In genomic region chr3:54060653-54061052, GRCm38 (mm10) we compare ENCODE assay signal across 25 mouse cellular contexts.
"Had no signal": no experiment of that assay in that cellular context is flagged by ENCODE, and none has a peak within 500 bp of the region (broad histone marks: within the 10 kb centered on the region; RNA-seq: fewer than 3 reads in every experiment).

No protein-coding gene starts in this region.

- H3K9me3 ChIP-seq: heart, embryonic 13.5 days; heart, embryonic 15.5 days; hindbrain, embryonic 13.5 days; hindbrain, embryonic 15.5 days; kidney, embryonic 15.5 days; limb, embryonic 13.5 days; limb, embryonic 15.5 days had no signal

- ATAC-seq: hindbrain, postnatal 0 days; intestine, embryonic 16.5 days had no signal

- H3K27me3 ChIP-seq: heart, embryonic 13.5 days; heart, embryonic 15.5 days; hindbrain, embryonic 13.5 days; hindbrain, embryonic 15.5 days; kidney, embryonic 15.5 days; limb, embryonic 13.5 days; limb, embryonic 15.5 days had no signal

- H3K4me3 ChIP-seq: heart, adult 2 months; heart, embryonic 13.5 days; heart, embryonic 15.5 days; hindbrain, embryonic 13.5 days; hindbrain, embryonic 15.5 days; kidney, embryonic 15.5 days; limb, embryonic 13.5 days; limb, embryonic 15.5 days had no signal

- H3K9ac ChIP-seq: heart, embryonic 13.5 days; heart, embryonic 15.5 days; hindbrain, embryonic 13.5 days; hindbrain, embryonic 15.5 days; kidney, embryonic 15.5 days; limb, embryonic 13.5 days; limb, embryonic 15.5 days had no signal

- DNase-seq: gastrocnemius, postnatal 14 days; gastrocnemius, postnatal 36 days; heart, adult 11 months; heart, adult 2 months; heart, postnatal 14 days; heart, postnatal 36 days; kidney, adult 11 months; kidney, adult 2 months; kidney, adult 9 months; kidney, postnatal 14 days; kidney, postnatal 36 days; layer of hippocampus, adult 9-11 months; layer of hippocampus, postnatal 36 days; left cerebral cortex, postnatal 4 days had no signal

- H3K27ac ChIP-seq: heart, adult 2 months; heart, embryonic 13.5 days; heart, embryonic 15.5 days; hindbrain, embryonic 13.5 days; hindbrain, embryonic 15.5 days; hindbrain, postnatal 0 days; kidney, embryonic 15.5 days; kidney, postnatal 0 days; limb, embryonic 13.5 days; limb, embryonic 15.5 days had no signal

- H3K4me2 ChIP-seq: heart, embryonic 11.5 days; heart, embryonic 13.5 days; heart, embryonic 15.5 days; hindbrain, embryonic 13.5 days; hindbrain, embryonic 15.5 days; kidney, embryonic 15.5 days; limb, embryonic 13.5 days; limb, embryonic 15.5 days had no signal

- H3K4me1 ChIP-seq: heart, embryonic 13.5 days; heart, embryonic 15.5 days; hindbrain, embryonic 13.5 days; hindbrain, embryonic 15.5 days; kidney, embryonic 15.5 days; limb, embryonic 13.5 days; limb, embryonic 15.5 days had no signal

- H3K36me3 ChIP-seq: heart, embryonic 13.5 days; heart, embryonic 15.5 days; hindbrain, embryonic 13.5 days; hindbrain, embryonic 15.5 days; kidney, embryonic 15.5 days; limb, embryonic 13.5 days; limb, embryonic 15.5 days had no signal
